Mouse (Mus musculus): Measurements from ENCODE around the gene Vamp8.
A peak's percentile ranks its signal among the peaks of the same experiment; 100 is the strongest.

Vamp8 gene

DNA sequence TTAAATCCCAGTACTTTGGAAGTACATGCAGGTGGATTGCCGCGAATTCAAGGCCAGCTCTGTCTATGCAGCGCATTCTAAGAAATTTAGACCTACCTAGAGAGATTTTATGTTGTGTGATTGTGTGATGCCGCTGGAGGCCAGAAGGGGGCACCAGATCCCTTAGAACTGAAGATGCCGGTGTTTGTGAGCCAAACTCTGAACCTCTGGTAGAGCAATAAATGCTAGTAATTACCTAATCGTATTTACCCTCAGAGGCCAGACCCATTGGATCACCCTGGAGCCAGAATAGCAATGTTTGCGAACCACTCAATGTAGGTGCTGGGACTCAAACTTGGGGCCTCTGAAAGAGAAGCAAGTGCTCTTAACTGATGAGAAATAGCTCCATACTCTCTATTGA lies 11.4 kb upstream of the Vamp8 start:
- peak; percentile 88 for DNase-seq

DNA sequence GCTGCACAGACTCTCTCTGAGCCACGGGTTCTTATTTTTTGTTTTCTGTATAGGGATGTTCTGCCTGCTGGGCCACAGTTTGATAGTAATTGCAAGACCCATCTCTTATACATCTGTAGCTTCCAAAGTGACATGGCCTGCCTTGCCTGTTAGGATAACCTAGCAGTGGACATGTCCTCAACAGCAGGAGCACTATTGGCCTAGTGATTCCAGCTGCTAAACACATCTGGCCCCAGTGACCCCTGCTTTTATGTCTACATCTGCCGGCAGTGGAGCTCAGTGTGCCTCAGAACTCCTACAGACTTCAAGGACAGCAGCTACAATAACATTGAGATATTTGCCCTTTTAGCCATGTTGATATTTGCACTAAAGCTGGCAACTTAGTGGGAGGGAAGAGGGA lies 9.5 kb upstream of the Vamp8 start:
- DNase-seq, result no peak

DNA sequence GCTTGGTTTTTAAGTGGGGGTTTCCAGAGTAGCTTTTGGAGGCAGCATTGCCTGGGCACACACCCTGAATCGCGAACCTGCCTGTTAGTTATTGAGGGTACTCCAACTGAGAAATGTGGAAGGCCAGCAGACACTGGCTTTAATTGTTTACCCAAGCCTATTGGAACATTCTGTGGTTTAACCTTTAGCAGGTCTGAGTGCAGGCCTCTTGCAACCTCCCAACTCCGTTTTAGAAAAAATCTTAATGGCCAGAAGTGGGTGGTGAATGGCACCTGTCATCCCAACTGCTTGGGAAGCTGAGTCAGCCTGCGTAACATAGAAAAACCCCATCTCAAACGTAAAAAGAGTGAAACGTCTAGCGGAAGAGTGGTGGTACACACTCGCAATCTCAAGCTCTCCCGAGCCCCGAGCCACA lies 6.3 kb upstream of the Vamp8 start:
- no peak for DNase-seq

DNA sequence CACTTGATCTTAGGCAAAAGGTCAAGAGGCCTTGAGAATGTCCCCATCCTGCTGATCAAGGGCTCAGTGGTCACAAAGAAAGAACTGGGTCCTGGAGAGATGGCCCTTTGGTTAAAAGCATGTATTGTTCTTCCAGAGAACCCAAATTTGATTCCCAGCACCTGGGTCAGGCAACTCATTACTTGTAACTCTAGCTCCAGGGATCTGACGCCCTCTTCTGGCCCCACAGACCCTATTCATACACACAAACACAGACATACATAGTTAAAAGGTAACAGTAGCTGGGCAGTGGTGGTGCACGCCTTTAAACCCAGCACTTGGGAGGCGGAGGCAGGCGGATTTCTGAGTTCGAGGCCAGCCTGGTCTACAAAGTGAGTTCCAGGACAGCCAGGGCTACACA lies 1.8 kb upstream of the Vamp8 start:
- DNase-seq, result no peak

DNA sequence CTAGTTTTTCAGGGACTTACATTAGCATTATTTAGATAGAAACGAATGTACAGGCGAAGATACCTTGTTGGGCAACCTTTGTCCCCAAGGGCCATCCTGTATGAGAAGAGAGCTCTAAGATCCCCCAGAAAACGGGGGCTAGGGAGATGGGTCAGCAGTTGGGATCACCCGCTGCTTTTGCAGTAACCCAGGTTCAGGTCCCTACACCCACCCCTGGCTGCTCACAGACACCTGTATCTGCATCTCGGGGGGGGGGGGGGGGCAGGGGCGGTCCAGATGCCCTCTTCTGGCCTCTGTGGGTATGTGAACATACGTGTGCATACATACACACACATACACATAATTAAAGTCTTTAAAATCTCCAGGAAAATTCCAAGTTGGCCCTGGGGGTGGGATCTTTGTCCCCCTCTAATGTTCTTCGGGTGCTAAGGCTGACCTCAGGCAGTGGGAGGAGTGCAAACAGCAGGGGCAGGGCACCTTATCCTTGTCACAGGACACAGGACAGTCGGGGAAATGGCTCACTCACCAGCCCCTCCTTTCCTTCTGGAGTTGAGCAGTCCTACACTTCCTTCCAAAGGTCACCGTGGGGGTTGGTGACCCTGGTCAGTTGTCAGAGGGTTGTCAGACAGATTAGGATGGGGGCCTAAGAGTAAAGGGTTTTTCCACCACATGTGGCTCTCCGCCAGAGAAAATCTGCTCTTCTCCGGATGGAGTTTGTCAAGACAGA lies 455 bp upstream of the Vamp8 start:
- peak; percentile 95 for DNase-seq

DNA sequence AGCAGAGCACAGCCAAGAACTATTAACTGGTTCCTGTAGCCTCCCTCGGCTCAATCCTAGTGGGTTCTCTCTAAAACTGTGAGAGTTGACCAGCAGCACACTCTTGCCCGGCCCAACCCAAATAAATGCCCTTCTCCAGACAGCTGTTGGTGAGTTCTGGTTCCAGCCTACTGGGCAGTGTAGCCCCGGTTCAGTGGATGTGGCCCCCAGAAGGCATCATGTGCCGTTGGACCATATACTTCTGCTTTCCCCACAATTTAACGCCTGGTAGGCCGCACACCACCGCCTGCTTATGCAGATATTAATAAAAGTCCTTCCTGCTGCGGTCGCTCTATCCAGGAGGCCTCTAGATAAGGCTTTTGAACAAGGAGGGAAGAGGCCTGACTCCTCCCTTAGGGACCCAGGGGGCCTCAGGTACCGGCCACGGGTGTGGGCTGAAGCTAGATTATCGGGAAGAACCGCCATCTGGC lies 997 bp downstream of the Vamp8 start:
- peak; percentile 60 for DNase-seq

DNA sequence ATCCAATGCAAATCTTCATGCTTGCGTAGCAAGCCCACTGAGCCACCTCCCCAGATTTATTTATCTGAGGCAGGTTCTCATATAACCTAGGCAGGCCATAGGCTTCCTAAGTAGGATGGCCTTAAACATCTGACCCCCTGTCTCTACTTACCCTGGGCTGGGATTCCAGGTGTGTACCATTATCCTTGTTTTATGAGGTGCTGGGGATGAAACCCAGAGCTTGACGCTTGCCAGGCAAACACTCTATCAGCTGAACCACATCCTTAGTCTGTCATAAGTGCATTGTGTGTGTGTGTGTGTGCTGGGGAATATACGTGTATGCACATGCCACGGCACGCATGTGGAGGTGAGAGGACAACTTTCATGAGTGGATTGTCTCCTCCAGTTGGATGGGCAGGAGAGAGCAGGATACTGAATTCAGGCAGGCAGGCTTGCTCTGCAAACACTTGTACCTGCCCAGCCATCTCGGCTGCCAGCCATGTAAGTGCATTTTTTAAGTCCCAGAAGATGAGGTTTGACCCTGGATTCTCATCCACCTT lies 1.6 kb downstream of the Vamp8 start:
- DNase-seq, result no peak

DNA sequence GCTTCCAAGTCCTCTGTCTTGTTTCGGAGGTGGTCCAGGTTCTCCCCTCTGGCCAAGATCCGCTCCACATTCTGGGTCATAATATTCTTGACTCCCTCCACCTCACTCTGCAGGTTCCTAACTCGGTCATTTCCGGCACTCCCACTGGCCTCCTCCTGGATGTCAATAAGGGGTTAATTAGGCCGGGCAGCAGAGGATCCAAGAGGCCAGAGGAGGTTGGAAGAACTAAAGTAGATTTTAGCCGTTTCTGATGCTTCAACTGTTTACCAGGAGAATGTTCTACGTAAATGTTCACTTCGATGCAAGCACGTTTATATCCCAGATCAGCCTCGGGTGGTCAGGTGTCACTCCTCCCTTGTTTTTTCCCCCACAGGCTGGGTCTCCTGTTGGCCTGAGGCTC lies 2.2 kb downstream of the Vamp8 start:
- no peak for DNase-seq

DNA sequence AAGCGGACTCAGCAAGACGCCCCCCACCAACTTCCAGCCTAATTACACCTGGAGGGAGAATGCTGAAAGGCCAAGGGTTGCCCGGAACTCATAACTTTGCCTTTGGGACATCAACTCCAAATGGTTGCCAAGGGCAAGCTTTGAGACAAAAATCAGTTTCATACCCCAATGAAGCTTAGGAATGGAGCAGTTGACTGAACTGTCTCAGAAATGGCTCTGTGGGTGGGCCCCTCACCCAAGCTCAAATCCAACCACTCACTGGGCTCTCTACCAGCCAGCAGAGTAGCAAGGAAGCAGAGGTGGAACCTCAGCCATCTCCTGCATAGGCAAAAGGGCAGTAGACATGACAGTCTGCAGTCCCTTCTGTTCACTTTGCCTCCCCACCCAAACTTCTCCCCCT lies 2.7 kb downstream of the Vamp8 start:
- DNase-seq, result no peak

DNA sequence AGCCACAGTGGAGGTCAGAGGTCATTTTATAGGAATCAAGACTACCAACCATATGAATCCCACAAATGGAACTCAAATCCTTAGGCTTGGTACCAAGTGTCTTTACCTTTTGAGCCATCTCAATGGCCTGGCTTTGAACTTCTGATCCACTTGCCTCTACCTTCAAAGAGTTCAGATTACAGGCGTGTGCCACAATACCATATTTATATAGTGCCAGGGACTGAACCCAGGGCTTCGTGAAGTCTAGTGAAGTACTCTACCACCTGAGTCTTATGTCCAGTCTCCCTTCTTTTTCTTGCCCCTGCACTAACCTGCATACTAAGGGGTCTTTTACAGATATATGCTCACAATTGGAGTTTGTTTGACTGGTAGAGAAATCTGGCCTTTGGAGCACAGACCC lies 3.9 kb downstream of the Vamp8 start:
- no peak for DNase-seq

DNA sequence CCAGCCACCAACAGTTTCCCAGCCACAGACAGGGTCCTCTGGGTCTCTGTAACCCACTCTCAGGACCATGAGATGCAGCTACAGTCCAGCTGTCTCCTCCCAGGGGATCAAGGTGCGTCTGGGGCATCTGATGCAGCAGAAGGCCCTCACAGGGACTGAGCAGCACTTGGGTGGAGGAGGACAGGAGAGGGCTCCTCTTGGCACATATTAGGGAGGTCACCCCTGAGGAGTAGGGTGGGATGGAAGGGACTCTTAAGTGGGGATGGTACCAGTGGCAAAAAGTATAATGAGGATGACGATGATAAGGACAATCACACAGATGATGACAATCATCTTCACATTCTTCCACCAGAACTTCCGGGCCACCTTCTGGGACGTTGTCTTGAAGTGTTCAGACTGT lies 5.2 kb downstream of the Vamp8 start:
- no peak for DNase-seq

DNA sequence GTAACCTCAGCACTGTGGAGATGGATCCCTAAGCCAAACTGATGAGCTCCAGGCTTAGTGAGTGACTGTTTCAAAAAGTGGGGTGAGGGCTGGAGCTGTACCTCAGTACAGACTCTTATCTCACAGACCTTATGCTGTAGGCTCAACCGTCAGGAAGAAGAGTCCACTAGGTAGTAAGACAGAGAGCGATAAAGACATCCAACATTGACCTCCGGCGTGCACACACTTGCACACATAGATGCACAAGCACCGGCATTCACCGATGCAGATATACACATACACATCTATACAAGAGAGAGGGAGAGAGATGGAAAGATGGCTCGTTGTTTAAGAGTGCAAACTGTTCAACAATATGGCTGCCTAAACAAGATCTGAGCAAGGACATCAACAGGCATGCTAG lies 6.6 kb downstream of the Vamp8 start:
- DNase-seq, result no peak

DNA sequence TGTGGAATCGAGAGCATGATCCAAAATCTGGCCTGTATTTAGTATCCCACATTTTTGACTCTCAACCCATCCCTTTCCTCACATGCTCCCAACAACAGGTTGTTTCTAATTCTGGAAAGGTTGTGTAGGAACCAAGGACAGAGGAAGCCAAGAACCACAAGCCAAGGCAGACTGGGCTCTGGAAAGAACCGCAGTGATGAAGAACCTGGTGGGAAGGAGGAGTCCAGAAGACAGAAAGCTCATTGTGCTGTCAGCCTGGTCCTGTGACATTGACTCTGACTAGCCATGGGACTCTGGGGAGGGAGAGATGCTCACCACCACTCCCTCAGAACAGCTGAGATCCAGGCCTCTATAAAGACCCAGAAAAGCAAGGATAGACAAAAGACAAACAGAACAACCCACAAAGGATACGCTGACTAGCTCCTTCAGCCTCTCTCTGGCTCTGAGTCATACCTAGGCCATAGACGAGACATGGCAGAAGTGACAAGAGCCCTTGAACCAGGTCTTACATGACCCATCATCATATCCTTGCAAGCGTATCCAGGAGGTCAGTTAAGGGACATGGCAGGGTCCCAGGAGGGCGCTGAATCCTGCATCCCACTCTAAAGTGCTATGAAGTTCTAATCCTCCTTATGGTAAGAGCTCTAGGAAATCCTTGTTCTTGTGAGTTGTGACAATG lies 7.2 kb downstream of the Vamp8 start:
- no peak for DNase-seq

DNA sequence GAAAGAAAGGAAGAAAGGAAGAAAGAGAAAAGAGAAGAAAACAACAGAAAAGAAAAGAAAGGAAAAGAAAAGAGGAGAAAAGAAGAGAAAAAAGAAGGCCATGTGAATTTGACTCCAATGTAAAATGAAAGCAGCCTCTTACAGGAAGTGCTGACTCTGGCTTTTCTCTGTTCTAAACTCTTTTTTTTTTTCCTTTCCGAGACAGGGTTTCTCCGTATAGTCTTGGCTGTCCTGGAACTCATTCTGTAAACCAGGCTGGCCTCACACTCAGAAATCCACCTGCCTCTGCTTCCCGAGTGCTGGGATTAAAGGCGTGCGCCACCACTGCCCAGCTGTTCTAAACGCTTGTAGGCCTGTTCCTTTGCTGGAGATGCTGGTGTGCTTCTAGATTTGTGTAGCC lies 8.0 kb downstream of the Vamp8 start:
- DNase-seq, result no peak

DNA sequence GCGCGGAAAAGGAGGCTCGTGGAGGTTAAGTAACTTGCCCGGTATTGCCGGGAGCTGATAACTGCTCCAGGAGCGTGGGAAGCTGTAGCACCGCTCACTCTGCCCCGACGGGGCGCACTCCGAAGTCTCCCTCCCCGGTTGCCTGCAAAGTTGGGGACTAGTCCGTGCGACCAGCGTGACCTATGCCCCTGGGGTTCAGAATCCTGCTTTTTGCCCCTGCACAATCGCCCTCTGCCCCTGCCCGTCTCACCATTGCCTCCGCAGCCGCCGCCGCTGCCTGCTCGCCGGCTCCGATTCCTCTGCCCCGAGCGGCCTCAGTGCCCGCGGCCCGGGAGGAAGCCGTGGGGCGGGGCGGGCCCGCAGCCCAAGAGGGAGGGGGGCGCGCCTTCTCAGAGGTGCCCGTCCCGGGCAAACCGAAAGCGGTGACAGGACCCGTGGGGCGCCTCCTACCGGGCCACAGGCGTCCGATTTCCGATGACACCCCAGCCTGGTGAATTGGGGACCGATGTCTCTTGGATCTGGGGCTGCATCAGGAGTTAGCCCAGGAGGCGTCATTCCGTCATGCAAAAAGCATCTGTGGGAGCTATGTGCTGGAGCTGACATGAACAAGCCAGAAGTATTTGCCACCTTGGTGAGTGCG lies 10.3 kb downstream of the Vamp8 start, which contains the start of gene Vamp5:
TSS of gene Vamp5 (minus strand) at position 338 of the 640 bp plus-strand sequence.
- DNase-seq, result peak; percentile 91

DNA sequence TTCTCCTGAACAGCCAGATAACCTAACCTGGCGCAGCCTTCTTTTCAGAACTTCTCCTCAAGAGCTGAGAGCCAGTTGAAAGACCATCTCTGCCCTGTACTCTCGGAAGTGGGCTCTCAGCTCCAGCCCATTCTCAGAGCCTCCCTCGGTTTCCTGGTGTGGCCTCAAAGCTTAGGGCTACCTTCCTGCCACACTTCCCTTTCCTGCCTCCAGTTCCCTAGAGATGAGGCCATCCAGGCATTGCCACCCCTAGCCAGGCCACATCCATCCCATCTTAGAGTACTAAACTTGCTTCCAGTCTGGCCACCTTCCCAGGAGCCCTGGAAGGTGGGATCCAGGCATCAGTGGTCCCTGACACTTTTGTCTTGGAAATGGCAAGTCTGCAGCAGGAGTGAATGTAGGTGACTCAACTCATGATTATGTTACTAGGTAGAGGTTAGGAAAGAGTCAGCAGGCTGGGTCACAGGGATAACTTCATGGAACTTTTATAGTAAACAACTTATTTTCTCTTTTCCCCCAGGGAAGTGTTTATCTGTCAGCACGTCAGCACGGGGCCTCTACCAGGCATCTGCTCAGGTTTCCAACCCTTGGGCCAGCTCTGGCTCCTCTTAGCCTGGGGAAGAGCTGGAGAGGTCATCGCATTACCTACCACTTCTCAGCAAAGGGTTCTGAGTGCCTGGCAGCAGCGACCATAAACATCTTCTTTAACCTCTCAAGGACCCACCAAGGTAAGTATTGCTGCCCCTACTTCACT lies 10.9 kb downstream of the Vamp8 start:
- DNase-seq, result peak; percentile 55

DNA sequence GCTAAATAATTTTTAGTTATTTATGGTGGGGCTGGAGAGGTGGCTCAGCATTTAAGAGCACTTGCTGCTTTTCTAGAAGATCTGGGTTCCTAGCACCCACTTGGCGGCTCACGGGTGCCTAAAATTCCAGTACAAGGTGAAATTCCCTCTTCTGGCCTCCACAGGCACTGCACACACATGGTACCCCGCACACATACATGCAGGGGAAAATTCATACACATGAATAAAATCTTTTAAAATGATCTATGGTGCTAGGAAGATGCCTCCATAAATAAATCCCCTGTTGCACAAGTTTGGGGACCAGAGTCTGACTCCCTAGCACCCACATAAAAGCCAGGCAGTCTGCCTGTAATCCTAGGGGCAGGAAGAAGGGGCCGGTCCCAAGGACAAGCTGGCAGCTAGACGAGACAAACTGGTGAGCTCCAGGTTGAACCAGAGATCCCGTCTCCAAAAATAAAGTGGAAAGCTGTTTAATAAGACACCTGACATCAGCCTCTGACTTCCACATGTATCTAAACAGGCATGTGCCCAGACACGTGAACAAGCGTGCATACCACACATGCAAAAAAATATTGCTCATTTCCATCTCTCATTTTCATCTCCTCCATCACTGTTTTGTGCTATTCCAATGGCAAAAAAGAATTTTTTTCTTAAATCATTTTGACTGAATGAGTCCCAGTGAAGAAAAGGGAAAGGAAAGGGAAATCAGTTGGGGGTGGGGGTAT lies 11.8 kb downstream of the Vamp8 start:
- no peak for DNase-seq

DNA sequence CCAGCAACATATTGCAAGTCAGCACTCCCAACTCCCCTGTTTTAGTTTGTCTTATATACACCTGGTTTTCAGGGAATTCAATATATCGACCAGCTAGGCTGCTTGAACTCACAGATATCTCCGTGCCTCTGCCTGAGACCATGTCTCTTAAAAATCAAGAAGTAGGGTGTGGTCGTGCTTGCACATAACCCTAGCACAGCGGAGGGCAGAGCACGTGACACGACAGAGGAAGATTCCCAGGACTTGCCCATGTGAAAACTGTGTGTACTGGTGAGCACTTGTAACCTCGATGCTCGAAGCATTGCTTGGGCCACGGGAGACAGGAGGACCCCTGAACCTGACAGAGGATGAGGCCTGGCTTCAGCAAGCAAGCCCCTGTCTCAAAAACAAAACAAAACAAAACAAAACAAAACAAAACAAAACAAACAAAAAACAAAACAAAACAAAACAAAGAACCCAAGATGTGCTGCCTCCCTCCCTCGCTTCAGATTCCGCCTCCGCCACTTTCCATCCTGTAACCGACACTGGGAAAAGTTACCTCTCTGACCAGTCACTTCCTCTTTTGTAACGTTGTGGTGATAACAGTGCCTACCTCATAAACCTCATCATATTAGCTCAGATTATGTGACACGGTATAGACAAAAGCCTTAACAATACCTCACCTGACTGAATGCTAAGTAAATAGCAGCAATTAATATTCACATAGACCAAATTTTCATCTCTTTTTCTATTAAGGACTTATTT lies 15.5 kb downstream of the Vamp8 start:
- no peak for DNase-seq

DNA sequence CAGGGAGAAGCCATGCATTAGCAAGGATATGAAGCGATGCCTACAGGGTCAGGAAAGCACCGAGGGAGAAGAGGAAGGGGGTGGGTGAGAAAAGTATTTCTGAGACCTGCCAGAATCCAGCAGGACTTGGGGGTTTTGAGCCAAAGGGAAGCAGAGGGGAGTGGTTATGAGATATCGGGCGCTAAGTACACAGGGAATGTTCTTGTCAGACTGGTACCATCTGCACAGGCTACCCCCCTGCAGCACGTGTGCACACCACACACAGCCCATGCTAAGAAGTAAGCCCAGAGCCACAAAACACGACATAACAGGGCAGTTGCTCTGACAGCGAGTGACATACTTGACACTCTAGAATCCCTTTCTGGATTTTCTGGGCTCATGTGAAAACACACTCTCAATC lies 16.3 kb downstream of the Vamp8 start:
- no peak for DNase-seq

DNA sequence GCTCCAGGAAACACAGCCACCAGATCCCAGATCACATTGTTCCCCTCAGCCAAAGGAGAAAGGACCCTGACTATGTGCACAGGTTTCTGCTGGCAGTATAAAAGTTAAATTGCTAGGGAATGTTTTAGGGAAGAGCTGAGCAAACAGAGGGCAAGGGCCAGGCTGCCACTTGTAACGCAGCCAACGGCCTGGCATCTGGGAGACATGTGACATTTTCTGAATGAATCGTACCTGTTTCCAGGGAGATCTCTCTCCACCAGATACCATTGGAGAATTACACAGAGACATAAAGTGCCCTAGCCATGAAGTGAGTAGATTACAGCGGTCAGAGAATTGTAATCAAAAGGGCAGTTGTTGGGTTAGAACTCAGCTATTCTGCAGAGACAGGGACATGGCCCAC lies 17.3 kb downstream of the Vamp8 start:
- DNase-seq, result no peak

DNA sequence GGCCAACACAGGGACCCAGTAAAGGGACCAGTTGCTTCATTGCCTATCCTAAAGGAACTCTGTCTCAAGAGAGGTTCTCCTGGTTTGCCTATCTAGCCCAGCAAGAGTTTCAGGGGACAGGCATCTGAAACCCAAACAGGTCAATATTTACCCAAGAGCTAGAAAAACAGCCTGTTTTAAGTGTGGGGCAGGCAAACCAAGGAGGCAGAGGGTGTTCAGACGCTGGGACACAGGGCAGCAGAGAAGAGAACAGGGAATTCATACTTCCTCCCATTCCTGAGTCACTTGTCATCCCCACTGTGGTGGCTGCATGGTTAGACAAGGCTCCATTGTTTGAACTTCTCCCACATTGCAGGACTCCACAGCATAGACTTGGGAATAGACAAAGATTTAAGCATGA lies 18.9 kb downstream of the Vamp8 start:
- no peak for DNase-seq

DNA sequence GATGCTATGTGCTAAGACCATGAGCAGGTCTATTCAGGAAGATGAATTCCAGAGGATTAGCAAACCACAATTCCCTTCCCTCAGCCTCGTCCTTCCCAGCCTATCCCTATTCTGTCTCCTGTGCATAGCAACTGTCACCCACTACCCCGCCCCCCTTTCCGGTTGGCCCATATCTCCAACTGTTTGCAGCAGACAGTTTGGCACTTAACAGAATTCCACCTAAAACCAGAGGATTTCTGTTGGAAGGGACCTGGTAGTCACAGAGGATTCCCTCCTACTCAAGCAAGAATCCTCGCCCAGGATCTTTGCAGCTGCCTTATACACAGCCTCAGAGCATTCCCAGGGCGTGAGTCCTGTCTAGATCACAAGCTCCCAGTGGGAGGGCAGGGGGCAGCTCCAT lies 19.4 kb downstream of the Vamp8 start:
- DNase-seq, result peak; percentile 69

All from kidney, postnatal 10 days (tissue).